Mouse (Mus musculus) embryonic facial prominence, embryonic 15.5 days (tissue): Measurements from ENCODE around the gene Ercc6l2. TPM values are rescaled to one million over a fixed set of nuclear protein-coding genes. Genes with fewer than 3 reads are reported as not detected.

Experiments used
- ATAC-seq: fragments of 200-750 bp; cut with Nextera tagmentation; 2 replicates; pipeline ENCODE4 v1.8.0; 2017; ENCODE audit warnings: low read depth, moderate TSS enrichment; ENCODE audit not compliant: insufficient number of reproducible peaks, low FRiP score, low TSS enrichment
- H3K27ac ChIP-seq: fragments of 300-500 bp; sonication (generic); replicated peaks from 2 replicates; pipeline ENCODE4 v1.5.1; 2015; ENCODE audit warnings: mild to moderate bottlenecking, inconsistent platforms
- H3K27me3 ChIP-seq: fragments of 300-500 bp; sonication (generic); 2 replicates; pipeline ENCODE4 v1.6.1; 2015; ENCODE audit warnings: inconsistent platforms
- H3K36me3 ChIP-seq: fragments of 300-500 bp; sonication (generic); 2 replicates; pipeline ENCODE4 v1.6.1; 2015; ENCODE audit warnings: mild to moderate bottlenecking, inconsistent platforms
- H3K4me1 ChIP-seq: fragments of 300-500 bp; sonication (generic); 2 replicates; pipeline ENCODE4 v1.6.1; 2015; ENCODE audit warnings: inconsistent platforms
- H3K4me2 ChIP-seq: fragments of 300-500 bp; sonication (generic); replicated peaks from 2 replicates; pipeline ENCODE4 v1.6.1; 2015; ENCODE audit warnings: mild to moderate bottlenecking, inconsistent platforms
- H3K4me3 ChIP-seq: fragments of 300-500 bp; sonication (generic); replicated peaks from 2 replicates; pipeline ENCODE4 v1.5.1; 2015; ENCODE audit warnings: mild to moderate bottlenecking, inconsistent platforms
- H3K9ac ChIP-seq: fragments of 300-500 bp; sonication (generic); 2 replicates; pipeline ENCODE4 v1.6.1; 2015; ENCODE audit warnings: inconsistent platforms
- H3K9me3 ChIP-seq: fragments of 300-500 bp; sonication (generic); replicated peaks from 2 replicates; pipeline ENCODE4 v1.6.1; 2016; ENCODE audit warnings: inconsistent platforms
- WGBS: fragments of 180-500 bp; shearing (Covaris S2); methylation state at CpG from one replicate; pipeline ENCODE4 v1.1.7; 2015; 5-methylcytosine and 5-hydroxymethylcytosine counted together
- polyA plus RNA-seq: library from polyadenylated mRNA; unstranded; fragments of >200 nt; fragmentation: Nextera tagmentation; extraction: Ambion mirVana; gene quantifications from 2 replicates; pipeline ENCODE4 v1.2.1, GENCODE M21; 2015

Ercc6l2 gene
- polyA plus RNA-seq, 1 experiment from 2014 or later = 25.0 TPM

DNA sequence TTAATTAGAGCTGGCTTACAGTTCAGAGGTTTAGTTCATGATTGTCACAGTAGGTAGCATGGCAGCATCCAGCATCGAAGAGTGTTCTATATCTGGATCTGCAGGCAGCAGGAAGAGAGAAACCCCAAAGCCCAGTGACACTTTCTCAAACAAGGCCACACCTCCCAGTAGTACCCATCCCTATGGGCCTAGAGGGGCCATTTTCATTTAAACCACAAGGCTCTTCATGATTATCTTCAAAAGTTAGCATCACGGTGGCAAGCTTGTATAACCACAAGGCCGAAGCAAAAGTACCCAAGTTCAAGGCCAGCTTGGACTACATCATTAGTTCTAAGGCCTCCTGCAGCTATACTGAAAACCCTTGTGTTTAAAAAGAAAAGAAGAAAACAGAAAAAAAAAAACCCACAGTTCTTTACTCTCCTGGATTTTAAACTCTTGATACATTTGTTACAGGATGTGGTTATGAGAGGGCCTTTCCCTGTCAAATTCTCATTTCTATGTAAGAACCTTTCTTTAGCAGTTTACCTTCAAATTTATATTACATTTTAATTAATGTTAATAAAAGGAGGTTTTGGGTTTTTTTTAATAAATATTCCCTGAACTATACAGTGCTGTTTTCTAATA is 71.5 kb downstream of the Ercc6l2 start:
- ATAC-seq = no peak
- H3K9me3 ChIP-seq = no peaks in the 10 kb centered on the region
- H3K9ac ChIP-seq = no peak overlapping the region
- peaks cover 3% of the 10 kb centered on the region; the same call in 1 of the 2 replicates for H3K36me3 ChIP-seq
- H3K4me1 ChIP-seq = no peaks in the 10 kb centered on the region
- no peak overlapping the region for H3K27ac ChIP-seq
- H3K4me3 ChIP-seq = no peak overlapping the region
- no peaks in the 10 kb centered on the region for H3K27me3 ChIP-seq
- no peak overlapping the region for H3K4me2 ChIP-seq
- WGBS = 90% methylated on average over 3 of the region's 3 CpGs

DNA sequence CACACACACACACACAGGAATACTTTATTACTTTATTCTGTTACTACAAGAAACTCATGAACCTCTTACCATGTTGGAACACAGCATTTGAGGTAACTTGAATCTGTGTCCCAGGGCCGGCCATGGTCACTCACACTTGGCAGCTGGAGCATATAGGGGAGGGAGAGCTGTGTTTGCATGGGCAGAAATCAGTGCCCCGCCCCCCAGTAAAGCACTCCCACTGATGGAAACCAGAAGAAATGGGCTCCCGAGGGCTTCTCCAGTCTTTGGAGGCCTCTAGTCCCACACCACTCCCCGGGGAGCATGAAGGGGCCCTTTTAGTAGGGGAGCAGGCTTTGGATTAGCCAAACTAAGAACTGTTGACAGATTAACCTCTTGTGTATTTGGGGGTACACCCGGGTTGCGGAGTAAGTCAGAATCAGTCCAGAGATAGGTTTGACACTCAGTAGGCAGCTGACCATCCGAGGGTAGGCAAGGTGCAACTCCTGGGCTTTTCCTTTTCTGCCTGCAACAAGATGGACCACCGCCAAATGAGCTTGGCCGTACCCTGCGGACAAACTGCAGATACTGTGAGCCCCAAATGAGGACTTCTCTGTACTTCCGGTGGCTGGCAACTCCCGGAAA is 85.8 kb downstream of the Ercc6l2 start:
- WGBS = 20% methylated on average over 12 of the region's 12 CpGs
- H3K27me3 ChIP-seq = no peaks in the 10 kb centered on the region

DNA sequence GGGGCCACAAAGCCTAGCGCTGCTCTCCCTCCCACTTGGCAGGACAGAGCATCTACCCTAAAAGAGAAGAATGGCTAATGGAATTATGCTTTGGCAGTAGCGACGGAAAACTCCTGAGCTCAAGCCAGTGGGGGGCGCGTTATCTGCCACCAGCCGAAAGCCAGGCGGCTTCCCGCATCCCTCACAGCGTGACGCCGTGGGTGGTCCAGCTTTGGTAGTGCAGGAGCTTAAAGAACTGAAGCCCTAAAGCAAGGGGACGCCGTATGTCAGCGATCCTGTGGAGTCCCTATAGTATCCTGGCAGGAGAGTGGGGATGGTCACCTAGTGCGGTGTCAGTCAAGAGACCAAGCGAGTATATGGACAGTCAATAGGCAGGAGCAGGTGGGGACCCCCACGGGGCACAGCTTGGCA is 86.3 kb downstream of the Ercc6l2 start:
- Histone ChIP-seq H3K36me3 (0 out of 2 replicates have a peak, but pooled peaks cover 7% of the 10 kb centered on the region), H3K9ac (no peak overlapping the region), H3K27me3 (no peaks in the 10 kb centered on the region), H3K9me3 (no peaks in the 10 kb centered on the region), H3K4me3 (peak overlapping the region; percentile 27), H3K27ac (peak overlapping the region; percentile 85), H3K4me2 (peak overlapping the region; percentile 62), H3K4me1 (peaks cover 20% of the 10 kb centered on the region)
- peak; percentile 65 for ATAC-seq
- WGBS = 3% methylated on average over 17 of the region's 17 CpGs

More for the DNA sequence above, 85.8 kb downstream of the Ercc6l2 start:
- no peak overlapping the region for H3K9ac ChIP-seq
- 0 out of 2 replicates have a peak, but pooled peaks cover 9% of the 10 kb centered on the region for H3K36me3 ChIP-seq
- no peaks in the 10 kb centered on the region for H3K9me3 ChIP-seq
- peak overlapping the region; percentile 85; the same call in 1 of the 2 replicates for H3K27ac ChIP-seq
- ATAC-seq = 0 out of 2 replicates have a peak, but pooled peaks have one; percentile 4
- peaks cover 20% of the 10 kb centered on the region for H3K4me1 ChIP-seq
- peak overlapping the region; percentile 62 for H3K4me2 ChIP-seq
- peak overlapping the region; percentile 27 for H3K4me3 ChIP-seq

DNA sequence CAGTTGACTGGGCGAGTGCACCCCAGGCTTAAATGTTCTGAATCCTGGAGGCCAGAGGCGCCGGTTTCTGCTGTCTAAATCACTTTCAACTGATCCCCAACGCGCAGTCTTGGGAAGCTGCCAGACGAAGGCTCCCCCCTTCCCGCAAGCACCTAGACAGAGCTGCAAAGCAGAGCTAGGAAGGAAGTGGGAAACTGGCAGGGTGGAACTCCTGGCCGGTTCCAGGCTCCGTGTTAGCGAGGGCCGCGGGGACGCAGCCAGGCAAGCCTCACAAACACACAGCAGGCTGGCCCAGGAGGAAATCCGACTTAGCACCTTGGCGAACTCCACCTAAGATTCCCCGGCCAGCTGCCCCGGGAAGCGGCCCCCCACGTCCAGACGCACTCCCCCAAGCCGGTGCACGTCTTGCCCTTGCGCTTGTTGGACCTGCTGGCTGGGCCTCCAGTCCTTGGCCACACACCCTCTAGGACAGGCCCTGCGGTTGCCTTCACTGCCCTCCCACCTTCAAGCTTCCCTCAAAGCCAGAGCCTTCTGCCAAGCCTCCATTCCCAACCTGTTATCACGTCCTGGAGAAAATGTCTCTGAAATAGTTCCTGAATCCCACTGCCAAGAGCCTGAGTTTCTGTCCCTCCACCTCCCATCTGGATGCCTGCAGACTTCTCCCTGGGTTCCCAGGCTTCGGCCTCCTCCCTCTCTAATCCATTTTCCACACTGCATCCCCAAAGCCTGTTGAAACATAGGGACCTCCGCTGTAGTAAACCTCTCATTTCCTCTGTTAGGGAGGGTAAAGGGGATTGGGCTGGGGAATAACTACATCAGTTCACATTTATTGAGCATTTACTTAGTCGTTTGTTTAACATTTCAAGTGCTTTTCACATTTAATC is 86.9 kb downstream of the Ercc6l2 start:
- whole genome bisulfite sequencing = 10% methylated on average over 28 of the region's 28 CpGs

DNA sequence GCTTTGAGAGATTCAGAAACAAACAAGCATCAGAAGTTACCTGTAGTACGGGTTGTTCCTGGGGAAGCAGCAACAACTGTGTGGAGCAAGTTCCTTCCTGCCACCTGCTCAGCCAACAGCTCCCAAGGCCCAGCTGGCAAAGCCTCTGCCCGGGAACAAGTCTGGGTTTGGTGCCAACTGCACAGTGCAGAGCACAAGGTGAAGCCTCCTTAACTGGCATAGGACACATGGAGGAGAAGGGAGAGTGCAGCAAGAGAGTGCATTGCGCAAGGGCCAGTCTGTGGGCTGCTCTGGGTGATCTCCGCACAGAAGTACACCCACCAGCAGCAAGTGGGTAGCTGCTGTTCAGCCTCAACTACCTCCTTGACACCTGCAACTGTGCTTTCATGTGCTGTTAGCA is 91.5 kb downstream of the Ercc6l2 start:
- no peaks in the 10 kb centered on the region for H3K36me3 ChIP-seq
- H3K4me3 ChIP-seq = no peak overlapping the region
- ATAC-seq = no peak
- H3K27ac ChIP-seq = no peak overlapping the region
- H3K4me2 ChIP-seq = no peak overlapping the region
- 67% methylated on average over 4 of the region's 4 CpGs for WGBS
- H3K27me3 ChIP-seq = no peaks in the 10 kb centered on the region
- no peak overlapping the region for H3K9ac ChIP-seq
- no peaks in the 10 kb centered on the region for H3K9me3 ChIP-seq
- H3K4me1 ChIP-seq = peaks cover 17% of the 10 kb centered on the region

More for the DNA sequence above, 86.9 kb downstream of the Ercc6l2 start:
- Histone ChIP-seq H3K27ac (peak overlapping the region; percentile 85), H3K36me3 (0 out of 2 replicates have a peak, but pooled peaks cover 6% of the 10 kb centered on the region), H3K4me2 (peak overlapping the region; percentile 62), H3K9me3 (no peaks in the 10 kb centered on the region), H3K4me3 (peak overlapping the region; percentile 27), H3K9ac (no peak overlapping the region), H3K4me1 (peaks cover 20% of the 10 kb centered on the region), H3K27me3 (no peaks in the 10 kb centered on the region)
- peak; percentile 84 for ATAC-seq

DNA sequence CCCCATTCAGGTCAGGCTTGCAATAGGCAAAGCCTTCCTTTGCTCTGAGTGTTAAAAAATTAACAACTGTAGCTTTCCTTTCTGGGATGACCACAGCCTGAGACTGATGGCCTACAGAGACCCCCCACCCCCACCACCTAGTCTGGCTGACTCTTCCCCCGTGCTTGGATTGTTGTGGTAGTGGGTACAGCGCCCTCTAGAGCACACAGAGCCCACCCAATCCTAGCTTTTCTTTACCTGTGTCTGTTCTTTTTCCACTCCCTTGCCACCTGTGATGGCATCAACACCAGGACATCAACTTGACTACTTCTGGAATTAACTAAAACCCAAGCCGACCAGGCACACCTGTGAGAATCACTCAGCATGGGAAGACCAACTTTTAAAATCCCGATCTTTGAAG is 92.4 kb downstream of the Ercc6l2 start:
- Histone ChIP-seq H3K36me3 (no peaks in the 10 kb centered on the region), H3K9ac (no peak overlapping the region), H3K9me3 (no peaks in the 10 kb centered on the region), H3K4me3 (no peak overlapping the region), H3K27ac (no peak overlapping the region), H3K4me1 (peaks cover 12% of the 10 kb centered on the region), H3K4me2 (no peak overlapping the region), H3K27me3 (no peaks in the 10 kb centered on the region)
- no peak for ATAC-seq
- 46% methylated on average over 4 of the region's 4 CpGs for WGBS

DNA sequence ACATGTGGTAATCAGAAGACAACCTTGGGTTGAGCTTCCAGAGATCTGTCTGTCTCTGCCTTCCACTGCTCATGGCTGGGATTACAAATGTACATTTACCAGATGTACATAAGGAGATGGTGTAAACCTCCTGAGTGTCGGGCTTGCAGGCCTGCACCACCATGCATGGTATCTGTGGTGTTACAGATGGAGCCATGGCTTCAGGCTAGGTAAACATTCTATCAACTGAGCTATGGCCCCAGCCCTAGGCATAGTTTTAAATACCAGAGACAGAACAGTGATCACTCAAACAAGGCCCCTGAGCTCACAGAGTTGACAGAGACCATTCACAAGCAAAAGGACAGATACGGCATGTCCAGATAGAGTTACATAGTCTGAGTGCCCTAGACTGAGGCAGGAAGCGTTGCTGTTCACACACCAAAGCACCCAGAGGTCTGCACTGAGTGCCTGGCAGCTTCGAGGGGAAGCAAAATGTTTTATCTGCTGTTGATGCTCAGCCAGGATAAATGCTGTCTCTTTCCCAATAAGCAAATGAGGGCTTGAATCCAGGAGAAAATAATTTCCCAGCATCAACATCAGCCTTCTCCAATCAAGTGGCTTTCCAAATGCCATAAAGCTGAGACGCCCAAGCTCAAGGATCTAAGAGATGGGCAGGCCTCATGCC is 95.2 kb downstream of the Ercc6l2 start:
- no peaks in the 10 kb centered on the region for H3K9me3 ChIP-seq
- no peak overlapping the region for H3K9ac ChIP-seq
- no peak for ATAC-seq
- H3K27me3 ChIP-seq = no peaks in the 10 kb centered on the region
- peaks cover 18% of the 10 kb centered on the region for H3K4me1 ChIP-seq
- no peak overlapping the region for H3K4me2 ChIP-seq
- H3K4me3 ChIP-seq = no peak overlapping the region
- 0 out of 2 replicates have a peak overlapping the region, but pooled peaks have one; percentile 44 for H3K27ac ChIP-seq
- 44% methylated on average over 5 of the region's 5 CpGs for WGBS
- no peaks in the 10 kb centered on the region for H3K36me3 ChIP-seq

DNA sequence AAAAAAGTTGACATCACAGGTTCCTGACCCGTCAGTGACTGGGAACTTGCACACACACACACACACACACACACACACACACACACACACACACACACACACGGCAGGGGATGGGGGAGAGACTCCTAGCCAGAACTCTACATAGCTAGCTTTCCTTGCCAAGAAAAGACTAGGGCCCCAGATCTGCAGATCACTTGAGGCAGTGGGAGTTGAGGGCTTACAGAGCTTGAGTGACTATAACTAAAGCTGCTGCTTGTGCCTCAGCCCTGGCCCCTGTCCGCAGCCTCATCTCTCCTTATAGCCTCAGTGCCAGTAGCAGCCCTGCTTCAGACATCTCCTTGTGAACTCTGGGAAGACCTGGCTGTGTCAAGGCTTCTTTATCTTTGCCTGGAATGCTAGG is 96.6 kb downstream of the Ercc6l2 start:
- Histone ChIP-seq H3K9ac (no peak overlapping the region), H3K4me3 (no peak overlapping the region), H3K27me3 (no peaks in the 10 kb centered on the region), H3K36me3 (no peaks in the 10 kb centered on the region), H3K27ac (peak overlapping the region; percentile 41; the same call in 1 of the 2 replicates), H3K4me1 (peaks cover 31% of the 10 kb centered on the region), H3K9me3 (no peaks in the 10 kb centered on the region), H3K4me2 (no peak overlapping the region)
- no peak; the same call in 1 of the 2 replicates for ATAC-seq
- 50% methylated on average over 3 of the region's 3 CpGs for WGBS

DNA sequence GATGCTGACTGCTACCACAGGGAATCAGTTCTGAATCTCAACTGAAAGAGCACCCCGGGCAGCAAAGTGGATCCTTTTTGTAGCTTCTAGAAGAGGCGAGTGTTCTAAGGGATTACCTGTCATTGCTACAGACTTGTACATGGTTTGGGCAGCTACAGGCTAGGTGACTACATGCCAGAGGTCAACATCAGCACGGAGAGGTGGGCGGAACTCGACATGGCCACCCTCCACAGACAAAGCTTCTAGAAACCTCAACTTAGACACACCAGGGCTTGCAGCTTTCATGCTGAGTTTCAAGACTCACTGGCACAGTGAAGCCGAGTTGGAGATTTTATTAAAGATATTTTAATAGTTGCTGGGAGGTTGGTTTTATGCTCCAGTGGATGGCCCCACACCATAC is 98.1 kb downstream of the Ercc6l2 start:
- no peak overlapping the region for H3K9ac ChIP-seq
- H3K27me3 ChIP-seq = no peaks in the 10 kb centered on the region
- H3K4me1 ChIP-seq = peaks cover 47% of the 10 kb centered on the region
- no peak for ATAC-seq
- no peak overlapping the region for H3K27ac ChIP-seq
- H3K4me3 ChIP-seq = no peak overlapping the region
- H3K36me3 ChIP-seq = no peaks in the 10 kb centered on the region
- 81% methylated on average over 6 of the region's 6 CpGs for WGBS
- no peaks in the 10 kb centered on the region for H3K9me3 ChIP-seq
- H3K4me2 ChIP-seq = no peak overlapping the region

DNA sequence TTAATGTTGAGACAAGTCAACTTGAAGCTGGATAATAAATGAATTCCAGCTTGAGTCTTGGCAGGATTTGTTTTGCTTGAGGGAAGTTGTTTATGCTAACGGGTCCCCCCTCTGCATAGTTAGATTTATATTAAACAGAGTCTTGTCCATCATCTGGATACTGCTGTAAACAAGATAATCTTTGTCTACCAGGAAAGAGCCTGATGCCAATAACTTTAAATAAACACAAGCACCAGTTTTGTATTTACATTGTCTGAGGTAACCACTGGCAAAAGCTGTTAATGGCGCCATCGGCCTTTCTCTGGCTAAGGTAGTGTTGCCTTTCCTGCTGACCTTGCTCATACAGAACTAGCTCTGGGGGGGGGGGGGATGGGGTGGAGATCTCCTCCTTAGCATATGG is 100.1 kb downstream of the Ercc6l2 start:
- Histone ChIP-seq H3K27me3 (no peaks in the 10 kb centered on the region), H3K36me3 (no peaks in the 10 kb centered on the region), H3K4me1 (peaks cover 60% of the 10 kb centered on the region), H3K27ac (no peak overlapping the region), H3K4me2 (no peak overlapping the region), H3K4me3 (no peak overlapping the region), H3K9ac (no peak overlapping the region), H3K9me3 (no peaks in the 10 kb centered on the region)
- no peak for ATAC-seq
- WGBS = 29% methylated on average over 3 of the region's 3 CpGs
